Mouse (Mus musculus) spleen, postnatal 36 days (tissue): Measurements from ENCODE around the gene Gm10778.
"Not testable (repeated sequence)": the region's sequence is repeated elsewhere in the genome, so short reads cannot be mapped to it uniquely, and the experiment has no call there.

Source experiments
- DNase-seq, 2 experiments: peaks; one replicate each; pipeline ENCODE4 v3.0.0; 2022; ENCODE audit warnings: low spot score in 2 of 2, mixed read lengths in 1 of 2

Gm10778 gene

DNA sequence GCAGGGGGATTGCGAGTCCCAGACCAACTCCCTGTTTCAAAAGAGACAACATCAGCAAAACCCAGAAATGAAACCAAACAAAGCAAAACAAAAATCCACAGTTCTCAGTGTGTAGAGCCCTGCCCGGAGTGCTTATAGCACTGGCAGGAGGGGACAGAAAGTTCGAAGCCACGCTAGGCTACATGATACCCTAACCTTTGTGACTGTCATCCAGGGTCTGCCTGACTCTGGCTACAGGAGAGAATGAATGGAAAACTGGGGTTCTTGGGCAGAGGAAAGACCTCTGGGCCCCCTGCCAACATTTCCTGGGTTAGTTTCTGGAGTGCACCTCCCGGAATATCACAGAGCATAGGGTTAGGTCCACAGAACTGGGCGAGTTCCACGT lies 21.0 kb upstream of the Gm10778 start:
- DNase-seq, result no peak

DNA sequence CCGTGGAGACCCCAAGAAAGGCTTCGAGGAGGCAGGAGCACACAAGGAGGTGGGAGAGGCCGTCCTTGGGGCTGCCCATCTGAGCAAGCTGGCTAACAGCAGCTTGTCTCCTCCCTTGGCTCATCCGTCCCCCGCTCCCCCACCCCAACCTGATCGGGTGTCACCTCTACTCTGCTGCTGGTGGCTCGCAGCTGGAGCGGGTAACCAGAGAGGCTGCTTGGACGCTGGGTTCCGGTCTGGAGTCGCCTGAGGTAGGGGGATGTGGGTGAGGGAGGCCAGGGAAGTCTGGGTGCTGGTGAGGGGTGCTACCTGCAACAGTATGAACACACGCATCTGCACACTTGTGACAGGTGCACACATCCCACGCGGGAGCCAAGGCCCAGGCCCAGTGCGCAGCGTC lies 20.5 kb upstream of the Gm10778 start, which contains the start of gene Ankrd24:
Gene Ankrd24, plus strand, starts transcription at position 151 of the 400 bp plus-strand sequence.
- DNase-seq, result no peak

DNA sequence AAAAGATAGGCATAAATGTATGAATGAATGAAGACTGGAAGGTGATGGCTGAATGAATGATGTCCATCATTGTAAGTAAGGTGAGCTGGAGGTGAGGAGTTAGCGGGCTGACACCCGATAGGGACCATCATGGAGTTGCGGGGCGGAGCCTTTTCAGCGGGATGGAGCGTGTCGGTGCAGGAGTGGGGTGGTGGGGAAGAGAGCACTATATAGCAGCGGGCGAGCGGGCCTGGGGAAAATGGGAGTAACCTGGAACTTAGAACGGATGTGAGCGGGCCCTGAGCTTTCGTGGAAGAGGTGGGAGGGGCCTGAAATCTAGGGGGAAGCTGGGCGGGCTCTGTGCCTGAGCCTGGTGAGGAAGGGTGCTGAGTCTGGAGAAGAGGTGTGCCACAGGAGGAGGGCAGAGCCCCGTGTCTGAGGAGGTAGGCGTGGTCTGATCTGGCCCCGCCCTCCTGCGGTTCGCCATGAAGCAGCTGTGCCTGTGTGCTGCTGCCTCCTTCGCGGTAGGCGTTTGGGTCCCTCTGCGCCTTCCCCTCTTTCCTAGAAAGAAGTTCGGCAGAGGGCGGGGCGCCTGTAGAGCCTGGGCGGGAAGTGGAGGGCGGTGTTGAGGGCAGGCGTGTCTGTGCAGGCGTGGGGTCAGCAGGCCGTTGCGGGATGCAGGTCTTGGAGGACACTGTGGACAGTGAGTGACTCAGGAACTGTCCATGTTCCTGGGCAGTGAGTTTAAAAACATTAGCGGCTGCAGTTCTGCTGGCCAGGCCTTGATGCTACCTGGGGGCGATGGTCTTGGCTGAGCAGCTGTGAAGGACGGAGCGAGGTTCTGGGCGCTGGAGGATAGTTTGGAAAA lies 15.4 kb upstream of the Gm10778 start:
- DNase-seq, result peak; percentile 79 to 80

DNA sequence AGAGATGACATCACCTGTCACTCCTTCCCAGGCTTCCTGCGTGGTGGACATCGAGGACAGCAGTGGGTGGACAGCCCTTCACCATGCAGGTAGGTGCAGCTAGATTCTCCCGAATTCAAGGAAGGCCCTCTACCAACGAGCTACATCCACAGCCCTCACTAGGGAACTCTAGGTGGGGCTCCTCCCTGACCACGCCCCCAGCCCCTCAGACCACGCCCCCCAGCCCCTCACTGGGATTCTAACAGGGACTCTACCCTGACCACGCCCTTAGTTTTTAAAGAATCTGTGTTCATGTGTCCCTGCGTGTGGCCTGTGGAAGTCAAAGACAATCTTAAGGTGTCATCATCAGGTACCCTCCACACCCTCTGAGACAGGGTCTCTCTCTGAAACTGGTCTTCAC lies 12.5 kb upstream of the Gm10778 start:
- DNase-seq, result no peak

DNA sequence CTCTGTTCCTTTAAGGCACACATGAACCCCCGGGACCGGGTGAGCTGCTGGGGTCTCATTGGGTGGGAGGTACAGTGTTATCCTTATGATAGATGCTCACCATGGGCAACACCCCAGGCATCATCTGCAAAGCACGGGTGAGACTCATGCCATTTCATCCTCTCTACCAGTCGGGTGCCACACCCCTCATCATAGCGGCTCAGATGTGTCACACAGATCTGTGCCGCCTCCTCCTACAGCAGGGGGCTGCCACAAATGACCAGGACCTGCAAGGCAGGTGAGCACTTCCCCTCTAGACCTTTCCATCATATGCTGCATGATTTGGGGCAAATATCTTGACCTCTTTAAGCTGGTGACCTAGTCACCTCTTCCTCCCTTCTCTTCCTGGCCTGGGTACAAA lies 10.8 kb upstream of the Gm10778 start:
- DNase-seq, result no peak

DNA sequence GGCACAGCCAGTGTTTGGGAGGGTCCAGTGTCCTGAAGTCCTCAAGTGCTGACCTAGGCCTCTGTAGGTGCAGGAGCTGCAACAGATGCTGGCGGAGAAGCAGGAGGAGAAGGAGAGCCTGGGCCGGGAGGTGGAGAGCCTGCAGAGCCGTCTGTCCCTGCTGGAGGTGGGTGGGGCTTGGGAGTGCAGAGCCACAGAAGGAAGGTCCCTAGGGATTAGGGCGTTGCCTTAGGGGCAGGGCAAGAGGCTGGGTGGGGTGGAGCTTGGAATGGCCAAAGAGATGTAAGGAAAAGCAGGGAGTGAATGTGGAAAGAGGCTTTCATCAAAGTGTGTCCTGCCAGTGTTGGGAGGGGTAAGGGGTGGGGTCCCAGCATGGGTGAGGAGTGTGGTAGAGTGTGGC lies 8.0 kb upstream of the Gm10778 start:
- DNase-seq, result not testable (repeated sequence)

DNA sequence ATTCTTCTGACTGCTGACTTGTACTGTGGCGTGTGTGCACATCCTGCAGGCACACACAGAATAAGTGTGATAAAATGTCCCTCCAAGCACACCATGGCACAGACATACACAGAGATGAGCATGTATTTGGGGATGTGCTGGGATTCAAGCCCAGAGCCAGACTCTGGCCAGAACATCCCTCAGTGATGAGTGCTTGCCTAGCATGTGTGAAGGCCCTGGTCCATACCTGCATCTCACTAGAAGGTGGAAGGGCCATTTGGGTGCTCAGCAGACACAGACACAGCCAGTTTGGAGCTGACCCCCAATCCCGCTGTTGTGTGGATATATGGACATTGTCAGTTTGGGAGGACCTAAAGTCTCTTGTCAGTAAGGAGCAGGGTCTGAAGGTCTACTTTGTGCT lies 7.3 kb upstream of the Gm10778 start:
- DNase-seq, result no peak

DNA sequence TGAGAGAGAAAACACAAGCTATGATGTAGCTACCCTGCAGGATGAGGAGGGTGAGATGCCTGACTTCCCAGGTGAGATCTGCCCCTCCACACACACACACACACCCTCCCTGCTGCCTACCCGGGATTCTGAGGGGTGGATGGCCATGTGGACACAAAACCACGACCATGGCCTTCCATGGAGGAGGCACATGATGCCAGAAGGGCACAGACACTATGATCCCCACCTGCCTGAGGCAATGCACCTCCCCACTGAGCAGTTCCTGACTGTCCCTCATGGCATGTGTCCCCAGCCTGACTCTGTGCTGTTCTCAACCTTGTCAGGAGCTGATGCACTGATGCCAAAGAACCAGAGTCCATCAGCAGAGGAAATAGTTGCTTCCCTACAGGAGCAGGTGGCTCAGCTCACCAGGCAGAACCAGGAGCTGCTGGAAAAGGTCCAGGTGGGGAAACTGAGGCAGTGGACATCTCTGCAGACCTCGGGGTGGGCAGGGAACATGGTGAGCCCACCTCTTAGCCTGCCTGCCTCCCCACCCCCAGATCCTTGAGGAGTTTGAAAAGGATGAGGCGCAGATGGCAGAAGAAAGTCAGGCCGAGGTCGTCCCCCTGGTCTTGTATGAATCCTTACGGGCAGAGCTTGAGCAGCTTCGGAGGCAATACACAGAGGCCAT lies 6.7 kb upstream of the Gm10778 start:
- DNase-seq, result no peak

DNA sequence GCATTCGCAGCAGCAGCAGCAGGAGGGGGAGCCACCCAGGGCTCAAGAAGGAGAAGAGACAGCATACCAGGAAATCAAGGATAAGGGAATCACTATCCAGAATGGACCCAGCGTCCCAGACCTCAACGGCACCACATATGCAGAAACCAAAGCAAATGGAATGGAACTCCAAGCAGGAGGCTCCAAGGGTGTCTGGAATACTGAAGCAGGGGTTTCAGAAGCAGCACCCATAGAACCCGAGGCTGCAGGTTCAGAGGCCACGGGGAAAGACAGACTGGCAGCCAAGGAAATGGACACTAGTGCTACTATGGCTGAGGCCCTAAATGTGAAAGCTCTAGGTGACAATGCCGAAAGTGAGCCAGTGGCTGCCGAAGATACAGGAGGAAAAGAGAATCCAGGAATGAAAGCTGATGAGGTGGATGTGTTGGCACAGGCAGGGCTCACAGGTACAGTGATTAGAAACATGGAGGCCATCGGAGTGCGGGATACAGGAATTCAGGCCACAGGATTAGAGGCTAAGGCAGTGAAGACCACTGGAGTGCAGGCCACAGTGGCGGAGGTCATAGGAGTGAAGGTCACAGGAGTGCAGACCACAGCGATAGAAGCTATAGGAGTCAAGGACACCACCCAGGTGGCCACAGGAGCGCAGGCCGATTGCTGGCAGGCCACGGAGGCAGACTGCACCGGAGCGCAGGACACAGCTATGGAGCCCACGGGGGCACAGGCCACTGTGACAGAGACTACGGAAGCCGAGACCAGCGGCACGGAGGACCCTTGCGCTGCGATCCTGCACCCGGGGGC lies 6.0 kb upstream of the Gm10778 start:
- no peak for DNase-seq

DNA sequence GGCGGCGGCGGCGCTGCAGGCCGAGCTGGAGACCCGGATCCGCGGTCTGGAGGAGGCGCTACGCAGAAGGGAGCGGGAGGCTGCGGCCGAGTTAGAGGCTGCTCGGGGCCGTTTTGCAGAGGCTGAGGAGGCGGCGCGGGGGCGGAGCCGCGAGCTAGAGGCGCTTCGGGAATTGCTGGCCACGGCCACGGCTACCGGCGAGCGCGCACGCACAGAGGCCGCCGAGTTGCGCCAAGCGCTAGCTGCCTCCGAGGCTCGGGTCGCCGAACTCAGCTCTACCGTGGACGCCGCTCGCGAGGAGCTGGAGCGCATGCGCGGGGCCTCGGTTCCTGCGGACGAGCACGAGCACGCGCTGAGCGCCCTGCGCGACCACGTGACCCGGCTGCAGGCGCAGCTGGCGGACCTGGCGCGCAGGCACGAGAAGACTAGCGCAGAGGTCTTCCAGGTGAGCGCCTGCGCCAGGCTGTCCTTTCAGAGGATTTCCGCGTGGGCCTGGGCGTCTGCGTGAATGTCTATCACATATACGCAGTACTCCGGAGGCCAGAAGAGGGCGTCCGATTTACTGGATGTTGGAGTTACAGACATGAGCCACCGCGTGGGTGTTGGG lies 5.3 kb upstream of the Gm10778 start:
- peak; percentile 94 to 96 for DNase-seq

DNA sequence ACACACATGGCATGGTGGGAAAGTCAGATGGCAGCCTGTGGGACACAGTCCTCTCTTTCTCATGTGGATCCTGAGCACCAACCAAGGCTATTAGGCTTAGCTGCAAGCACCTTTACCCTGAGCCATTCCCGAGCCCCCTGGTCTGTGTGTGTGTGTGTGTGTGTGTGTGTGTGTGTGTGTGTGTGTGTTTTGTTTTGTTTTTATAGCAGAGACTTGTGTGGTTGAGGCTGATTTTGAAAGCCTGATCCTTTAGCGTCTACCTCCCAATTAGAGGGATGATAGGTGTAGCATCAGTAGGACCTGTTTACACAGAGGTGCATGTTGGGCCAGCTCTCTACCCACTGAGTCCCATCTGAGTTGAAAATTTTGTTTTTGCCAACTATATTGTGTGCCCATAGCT lies 4.7 kb upstream of the Gm10778 start:
- no peak for DNase-seq

DNA sequence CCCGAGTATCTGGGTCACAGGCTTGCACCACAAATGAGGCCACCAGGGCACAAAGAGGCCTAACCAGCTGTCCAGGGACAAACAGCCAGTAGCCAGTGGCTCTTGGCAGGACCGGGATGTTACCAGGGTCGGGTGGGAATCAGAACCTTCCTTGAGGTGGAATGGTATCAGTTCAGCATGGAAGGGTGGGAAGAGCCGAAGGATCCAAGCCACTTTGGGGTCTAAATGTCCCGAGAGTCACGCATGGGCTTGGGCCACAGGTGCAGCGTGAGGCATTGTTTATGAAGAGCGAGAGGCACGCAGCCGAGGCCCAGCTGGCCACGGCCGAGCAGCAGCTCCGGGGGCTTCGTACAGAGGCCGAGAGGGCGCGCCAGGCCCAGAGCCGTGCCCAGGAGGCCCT lies 4.1 kb upstream of the Gm10778 start:
- no peak for DNase-seq

DNA sequence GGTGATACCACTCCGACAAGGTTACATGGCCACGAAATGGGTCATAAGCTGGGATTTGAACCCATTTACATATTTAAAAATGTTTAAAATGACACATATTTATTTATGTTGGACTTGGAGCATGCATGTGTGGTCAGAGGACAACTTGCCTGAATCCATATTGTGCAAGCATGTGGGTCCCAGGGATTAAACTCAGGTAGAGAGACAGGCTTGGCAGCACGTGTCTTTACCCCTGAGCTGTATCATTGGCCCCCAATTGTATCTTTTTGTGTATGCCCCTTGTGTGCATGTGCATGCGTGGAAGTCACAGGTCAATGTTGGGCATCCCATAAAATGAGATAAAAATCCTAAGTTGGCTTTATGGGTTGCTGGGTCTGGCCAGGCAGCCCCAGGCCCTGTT lies 3.5 kb upstream of the Gm10778 start:
- no peak for DNase-seq

DNA sequence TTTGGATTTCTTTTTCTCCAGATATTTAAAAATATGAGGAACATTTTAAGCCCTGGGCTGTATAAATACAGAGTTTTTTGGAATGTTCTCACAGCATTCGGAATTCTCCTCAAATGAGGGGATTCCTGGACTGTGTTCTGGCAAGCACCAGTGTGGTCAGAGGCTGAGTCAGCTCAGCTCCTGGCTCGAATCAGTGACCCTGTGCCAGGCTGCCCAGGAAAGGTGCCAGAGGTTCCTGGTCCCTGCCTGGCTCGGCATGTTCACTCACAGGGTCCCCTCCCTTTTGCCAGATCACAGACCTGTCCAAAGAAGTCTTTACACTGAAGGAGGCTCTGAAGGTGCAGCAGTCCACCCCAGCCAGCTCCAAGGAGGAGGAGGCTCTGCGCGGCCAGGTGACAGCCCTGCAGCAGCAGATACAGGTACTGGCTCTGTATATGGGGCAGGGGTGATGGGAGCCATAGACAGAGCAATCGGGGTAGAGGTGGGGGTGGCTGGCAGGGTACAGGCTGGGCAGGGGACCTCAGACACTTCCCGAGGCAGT lies 2.8 kb upstream of the Gm10778 start:
- no peak for DNase-seq

DNA sequence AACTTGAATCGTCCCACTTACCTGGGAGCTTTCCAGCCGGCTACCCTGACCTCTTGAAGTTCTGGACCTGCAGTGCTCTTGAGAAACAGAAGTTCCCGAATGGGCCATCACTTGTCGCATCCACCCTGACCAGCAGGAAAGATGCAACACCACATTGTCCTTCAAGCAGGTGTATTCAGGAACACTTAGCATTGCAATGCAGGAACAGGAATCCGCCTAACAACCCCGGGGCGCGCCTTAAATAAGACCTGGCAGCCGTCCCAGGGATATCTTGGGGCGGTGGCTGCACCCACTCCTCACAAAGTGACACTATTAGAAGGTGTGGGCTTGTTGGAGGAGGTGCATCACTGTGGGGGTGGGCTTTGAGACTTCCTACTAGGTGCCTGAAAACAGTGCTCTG lies 6.3 kb downstream of the Gm10778 start:
- no peak for DNase-seq

DNA sequence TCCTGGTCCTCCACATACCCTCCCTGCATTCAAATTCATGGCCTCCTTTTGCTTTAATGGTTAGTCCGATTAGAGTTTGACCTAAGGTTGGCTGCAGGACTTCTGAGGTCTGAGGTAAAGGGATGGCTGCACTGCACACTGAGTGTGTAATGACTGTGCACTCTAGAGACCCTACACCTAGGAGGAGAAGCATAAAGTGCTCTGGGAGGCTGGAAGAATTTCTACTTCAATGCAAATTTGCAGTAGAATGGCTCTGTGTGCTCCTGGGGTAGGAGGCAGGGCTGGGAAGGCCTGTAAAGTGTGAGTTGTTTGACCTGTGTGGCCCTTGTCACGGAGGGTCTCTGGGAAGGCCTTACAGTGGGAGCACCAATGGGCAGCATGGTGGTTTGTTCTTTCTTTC lies 7.3 kb downstream of the Gm10778 start:
- no peak for DNase-seq

DNA sequence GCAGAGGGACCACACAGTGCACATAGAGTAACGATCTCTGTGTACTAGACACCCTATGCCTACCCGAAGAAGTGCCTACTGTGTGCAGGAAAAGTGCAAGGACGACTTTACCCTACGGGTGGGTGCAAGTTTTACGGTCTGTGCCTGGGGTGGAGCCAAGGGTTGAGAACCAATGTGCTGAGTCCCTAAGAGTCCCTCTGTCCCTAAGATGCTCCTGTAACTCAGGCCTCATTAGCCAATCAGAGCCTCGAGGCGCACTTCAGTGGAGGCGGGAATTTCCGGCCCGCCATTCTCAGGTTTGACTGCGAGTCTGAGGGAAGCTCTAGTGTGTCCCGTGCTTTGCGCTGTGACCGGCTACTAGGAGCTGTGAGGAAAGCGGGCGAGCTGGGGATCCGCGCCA lies 38.3 kb downstream of the Gm10778 start:
- not testable (repeated sequence) for DNase-seq

DNA sequence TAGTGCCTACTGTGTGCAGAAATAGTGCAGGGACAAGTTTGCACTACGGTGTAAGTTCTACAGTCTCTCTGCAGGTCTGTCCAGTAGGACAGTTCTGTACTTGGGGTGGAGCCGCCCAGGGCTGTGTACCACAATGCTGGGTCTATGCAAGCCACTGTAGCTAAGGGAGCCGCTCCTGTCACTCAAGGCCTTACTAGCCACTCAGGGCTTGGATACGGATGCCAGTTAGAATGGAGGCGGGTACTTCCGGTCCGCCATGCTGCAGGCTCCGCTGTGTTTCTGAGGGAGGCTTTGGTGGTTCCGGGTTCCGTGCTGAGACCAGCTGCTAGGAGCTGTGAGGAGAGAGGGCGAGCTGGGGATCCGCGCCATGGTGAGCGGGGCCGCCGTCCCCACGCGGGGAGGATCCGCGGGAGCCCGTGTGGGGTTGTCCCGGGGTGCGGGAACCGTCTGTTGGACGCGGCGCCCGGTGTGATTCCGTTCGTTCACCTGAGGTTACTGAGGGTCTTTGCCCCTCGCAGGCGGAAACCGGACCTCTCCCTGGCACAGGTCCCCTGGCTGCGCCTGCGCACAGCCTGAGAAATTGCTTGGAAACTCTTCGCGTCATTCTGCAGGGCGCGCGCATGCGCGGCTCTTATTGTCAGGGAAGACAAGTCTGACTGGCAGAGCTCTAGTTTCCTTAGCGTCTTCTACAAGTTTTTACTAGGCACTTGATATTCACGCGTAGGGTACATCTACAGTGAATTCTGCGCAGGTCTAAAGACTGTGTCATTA lies 55.9 kb downstream of the Gm10778 start, which contains the start of gene Zfp433:
Gene Zfp433, plus strand, starts transcription at position 295 of the 771 bp plus-strand sequence.
- not testable (repeated sequence) for DNase-seq
